Mouse (Mus musculus) limb, embryonic 15.5 days (tissue): Measurements from ENCODE around the gene Ramac. TPM values are rescaled to one million over a fixed set of nuclear protein-coding genes. Genes with fewer than 3 reads are reported as not detected.
A peak's percentile ranks its signal among the peaks of the same experiment; 100 is the strongest.

Experiments
- ATAC-seq: fragments of 200-750 bp; cut with Nextera tagmentation; 2 replicates; pipeline ENCODE4 v1.8.0; 2017; ENCODE audit warnings: low read depth, moderate TSS enrichment; ENCODE audit not compliant: insufficient number of reproducible peaks, low FRiP score, low TSS enrichment
- H3K27ac ChIP-seq: fragments of 300-500 bp; sonication (generic); 2 replicates; pipeline ENCODE4 v1.5.1; 2015; ENCODE audit warnings: moderate library complexity, mild to moderate bottlenecking, inconsistent platforms
- H3K27me3 ChIP-seq: fragments of 300-500 bp; sonication (generic); 2 replicates; pipeline ENCODE4 v1.6.1; 2015; ENCODE audit warnings: inconsistent platforms
- H3K36me3 ChIP-seq: fragments of 300-500 bp; sonication (generic); 2 replicates; pipeline ENCODE4 v1.6.1; 2015; ENCODE audit warnings: inconsistent platforms
- H3K4me1 ChIP-seq: fragments of 300-500 bp; sonication (generic); 2 replicates; pipeline ENCODE4 v1.6.1; 2015; ENCODE audit warnings: inconsistent platforms
- H3K4me2 ChIP-seq: fragments of 300-500 bp; sonication (generic); 2 replicates; pipeline ENCODE4 v1.6.1; 2015; ENCODE audit warnings: mild to moderate bottlenecking, inconsistent platforms
- H3K4me3 ChIP-seq: fragments of 300-500 bp; sonication (generic); 2 replicates; pipeline ENCODE4 v1.5.1; 2015; ENCODE audit warnings: mild to moderate bottlenecking, inconsistent platforms
- H3K9ac ChIP-seq: fragments of 300-500 bp; sonication (generic); 2 replicates; pipeline ENCODE4 v1.6.1; 2015; ENCODE audit warnings: inconsistent platforms
- H3K9me3 ChIP-seq: fragments of 300-500 bp; sonication (generic); 2 replicates; pipeline ENCODE4 v1.6.1; 2016; ENCODE audit warnings: inconsistent platforms
- WGBS: fragments of 180-500 bp; shearing (Covaris S2); methylation state at CpG from one replicate; pipeline ENCODE4 v1.1.7; 2015; 5-methylcytosine and 5-hydroxymethylcytosine counted together
- polyA plus RNA-seq: library from polyadenylated mRNA; unstranded; fragments of >200 nt; fragmentation: Nextera tagmentation; extraction: Ambion mirVana; gene quantifications from 2 replicates; pipeline ENCODE4 v1.2.1, GENCODE M21; 2015

The Ramac gene
- polyA plus RNA-seq, 1 experiment from 2014 or later, result 103 TPM

DNA sequence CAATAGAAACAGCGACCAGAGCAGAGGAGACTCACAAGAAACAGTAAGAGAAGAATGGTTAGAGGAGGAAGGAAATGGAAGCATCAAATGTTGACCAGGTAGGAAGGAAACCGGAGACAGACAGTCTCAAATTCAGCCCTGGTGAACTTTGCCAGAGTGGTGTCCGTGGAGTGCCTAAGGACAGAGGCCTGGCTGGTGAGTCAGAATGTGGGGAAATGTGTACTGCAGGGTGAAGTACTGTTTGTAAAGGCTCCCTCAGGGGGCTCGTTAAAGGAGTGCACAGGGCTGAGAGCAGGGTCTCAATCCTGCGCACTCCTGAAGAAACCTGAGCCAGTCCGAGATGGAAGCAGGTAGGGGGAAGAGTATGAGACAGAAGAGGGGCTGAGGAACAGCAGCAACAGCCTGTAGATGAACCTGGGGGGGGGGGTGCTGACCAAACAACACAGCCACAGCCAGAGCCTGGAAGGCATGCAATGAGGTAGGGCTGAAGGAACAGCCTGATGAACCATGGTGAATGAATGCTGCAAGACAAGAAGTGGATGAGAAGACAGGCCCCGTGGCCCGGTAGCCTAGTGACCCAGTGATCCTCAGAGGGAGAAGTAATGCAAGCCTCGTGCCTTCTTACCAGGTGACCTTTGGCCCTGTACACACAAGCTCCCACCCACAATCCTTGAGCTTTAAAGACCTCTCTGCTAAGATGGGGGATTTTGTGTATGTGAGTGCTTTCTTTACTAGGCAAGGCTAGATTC is 27.3 kb upstream of the Ramac start:
- Histone ChIP-seq H3K27ac (no peak overlapping the region), H3K9ac (no peak overlapping the region), H3K27me3 (no peaks in the 10 kb centered on the region), H3K36me3 (no peaks in the 10 kb centered on the region), H3K4me2 (no peak overlapping the region), H3K4me3 (no peak overlapping the region), H3K4me1 (no peaks in the 10 kb centered on the region), H3K9me3 (no peaks in the 10 kb centered on the region)
- no peak for ATAC-seq
- WGBS, result 48% methylated on average over 9 of the region's 9 CpGs

DNA sequence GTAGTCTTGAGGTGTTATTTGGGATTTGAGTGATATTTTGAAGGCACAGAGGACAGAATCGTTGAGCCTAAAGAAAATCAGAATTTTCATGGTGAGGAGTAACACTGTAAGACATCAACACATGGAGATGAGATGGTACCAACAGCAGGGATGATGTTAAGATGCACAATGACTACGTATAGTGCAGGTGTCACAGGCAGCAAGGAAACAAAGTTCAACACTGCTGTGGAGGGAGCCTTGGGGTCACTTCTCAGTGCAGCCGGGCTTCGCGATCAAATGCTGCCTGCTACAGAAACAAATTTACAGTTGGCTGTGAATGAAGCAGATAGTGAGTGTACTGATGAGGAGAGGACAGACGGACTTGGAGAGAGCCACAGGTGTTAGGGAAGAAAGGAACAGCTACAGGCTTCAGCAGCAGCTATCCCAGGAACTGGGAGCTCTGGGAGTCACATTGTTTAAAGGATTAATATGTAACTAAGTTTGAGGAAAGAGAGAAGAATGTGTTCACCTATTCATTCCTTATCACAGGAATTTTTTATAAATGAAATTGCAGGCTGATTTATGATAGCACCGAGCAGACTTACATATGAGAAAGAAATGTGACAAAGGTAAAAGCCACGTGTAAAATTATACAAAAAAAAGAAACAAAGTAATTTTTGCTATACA is 23.9 kb upstream of the Ramac start:
- no peak overlapping the region for H3K27ac ChIP-seq
- H3K9me3 ChIP-seq, result no peaks in the 10 kb centered on the region
- H3K4me3 ChIP-seq, result no peak overlapping the region
- H3K36me3 ChIP-seq, result no peaks in the 10 kb centered on the region
- H3K27me3 ChIP-seq, result no peaks in the 10 kb centered on the region
- no peak for ATAC-seq
- WGBS, result 79% methylated on average over 8 of the region's 8 CpGs
- no peaks in the 10 kb centered on the region for H3K4me1 ChIP-seq
- no peak overlapping the region for H3K9ac ChIP-seq
- no peak overlapping the region for H3K4me2 ChIP-seq

DNA sequence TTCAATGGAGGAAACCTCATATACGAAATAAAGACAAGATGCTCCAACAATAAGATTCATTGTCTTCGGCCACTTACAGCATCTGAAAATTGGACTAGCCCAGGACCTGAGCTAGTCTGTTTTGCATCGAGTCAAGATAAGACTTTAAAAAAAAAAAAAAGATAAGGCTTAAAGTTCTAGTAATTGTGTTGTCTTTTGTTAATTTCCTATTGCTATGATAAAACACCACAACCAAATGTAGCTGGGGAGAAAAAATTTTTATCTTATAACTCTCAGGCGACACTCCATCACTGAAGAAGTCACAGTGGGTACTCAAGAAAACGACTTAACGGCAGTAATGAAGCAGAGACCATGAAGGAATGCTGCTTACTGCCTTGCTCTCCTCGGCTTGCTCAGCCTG is 22.7 kb upstream of the Ramac start:
- Histone ChIP-seq H3K4me1 (no peaks in the 10 kb centered on the region), H3K4me3 (no peak overlapping the region), H3K36me3 (no peaks in the 10 kb centered on the region), H3K4me2 (no peak overlapping the region), H3K27ac (no peak overlapping the region), H3K27me3 (no peaks in the 10 kb centered on the region), H3K9me3 (no peaks in the 10 kb centered on the region), H3K9ac (no peak overlapping the region)
- 91% methylated on average over 7 of the region's 7 CpGs for WGBS
- ATAC-seq, result no peak

DNA sequence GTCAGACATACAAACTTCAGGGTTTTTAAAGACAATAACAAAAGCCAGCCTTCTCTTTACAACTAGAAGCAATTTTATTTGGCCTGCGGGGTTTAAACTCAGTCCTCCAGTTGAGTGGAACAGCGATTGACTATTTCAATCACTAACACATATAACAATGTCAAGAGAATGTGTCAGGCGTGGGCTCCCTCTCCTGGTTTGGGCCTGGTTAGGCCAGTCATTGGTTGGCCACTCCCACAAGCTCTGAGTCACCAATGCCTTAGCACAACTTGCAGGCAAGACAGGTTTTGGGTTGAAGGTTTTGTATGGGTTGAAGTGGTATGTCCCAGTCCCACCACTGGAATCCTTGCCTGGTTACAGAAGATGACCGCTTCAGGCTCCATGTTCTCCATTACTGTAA is 18.6 kb upstream of the Ramac start:
- Histone ChIP-seq H3K9ac (no peak overlapping the region), H3K4me2 (no peak overlapping the region), H3K4me3 (no peak overlapping the region), H3K9me3 (no peaks in the 10 kb centered on the region), H3K4me1 (no peaks in the 10 kb centered on the region), H3K36me3 (no peaks in the 10 kb centered on the region), H3K27ac (no peak overlapping the region), H3K27me3 (no peaks in the 10 kb centered on the region)
- 50% methylated on average over 4 of the region's 4 CpGs for WGBS
- no peak for ATAC-seq

DNA sequence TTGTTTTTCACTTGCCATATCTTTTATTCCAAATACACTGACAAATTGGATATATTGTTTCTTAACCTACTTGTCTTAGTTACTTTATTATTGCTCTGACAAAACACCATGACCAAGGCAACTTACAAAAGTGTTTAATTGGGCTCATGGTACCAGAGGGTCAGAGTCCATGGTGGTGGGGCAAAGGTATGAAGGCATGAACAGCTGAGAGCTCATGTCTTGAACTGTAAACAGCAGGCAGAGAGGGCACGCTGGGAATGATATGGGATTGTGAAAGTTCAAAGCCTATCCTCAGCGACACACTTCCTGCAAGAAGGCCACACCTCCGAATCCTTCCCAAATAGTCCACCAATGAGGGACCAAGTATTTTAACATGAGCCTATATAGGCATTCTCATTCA is 14.8 kb upstream of the Ramac start:
- H3K9me3 ChIP-seq, result no peaks in the 10 kb centered on the region
- H3K36me3 ChIP-seq, result no peaks in the 10 kb centered on the region
- H3K27me3 ChIP-seq, result no peaks in the 10 kb centered on the region
- no peak for ATAC-seq
- no peak overlapping the region for H3K27ac ChIP-seq
- no peak overlapping the region for H3K4me3 ChIP-seq
- no peak overlapping the region for H3K4me2 ChIP-seq
- 84% methylated on average over 3 of the region's 3 CpGs for WGBS
- no peaks in the 10 kb centered on the region for H3K4me1 ChIP-seq
- H3K9ac ChIP-seq, result no peak overlapping the region

DNA sequence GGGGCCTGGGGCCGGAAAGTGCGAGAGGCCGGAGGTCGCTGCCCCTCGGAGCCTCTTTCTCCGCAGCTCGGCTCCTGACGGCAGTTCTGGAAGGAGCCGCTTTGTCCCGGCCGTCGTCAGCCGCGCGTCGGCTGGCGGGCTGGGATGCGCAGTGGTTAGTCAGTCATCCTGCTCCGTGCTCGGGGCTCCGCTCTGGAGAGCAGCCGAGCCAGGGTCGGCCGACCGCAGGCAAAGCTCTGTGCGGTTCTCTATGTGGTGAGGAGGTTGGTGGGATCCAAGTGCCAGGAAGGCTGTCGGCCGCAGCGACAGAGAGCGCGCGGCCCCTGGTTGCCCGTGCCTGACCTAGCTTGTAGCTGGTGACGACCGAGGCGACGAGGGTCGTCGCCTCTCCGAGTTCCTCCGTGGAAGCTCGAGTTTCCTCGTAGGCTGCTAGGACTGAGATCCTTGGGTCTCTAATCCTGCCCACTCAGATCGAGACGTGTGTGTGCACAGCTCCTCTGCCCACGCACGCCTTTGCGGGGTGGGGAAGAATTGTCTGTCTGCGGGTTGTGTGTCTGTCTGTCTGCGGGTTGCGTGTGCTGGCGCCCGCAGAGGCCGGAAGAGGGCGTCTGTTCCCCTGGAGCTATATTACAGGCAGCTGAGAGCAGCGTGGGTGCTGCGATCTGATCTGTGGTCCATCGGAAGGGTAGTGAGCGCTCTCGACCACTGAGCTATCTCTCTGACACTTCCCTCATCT is 553 bp downstream of the Ramac start:
- Histone ChIP-seq H3K4me1 (peaks cover 3% of the 10 kb centered on the region), H3K9ac (peak overlapping the region; percentile 95), H3K4me2 (peak overlapping the region; percentile 87), H3K36me3 (no peaks in the 10 kb centered on the region), H3K4me3 (peak overlapping the region; percentile 99), H3K9me3 (no peaks in the 10 kb centered on the region), H3K27me3 (no peaks in the 10 kb centered on the region), H3K27ac (peak overlapping the region; percentile 89)
- 0 out of 2 replicates have a peak, but pooled peaks have one; percentile 44 for ATAC-seq
- 3% methylated on average over 60 of the region's 60 CpGs for WGBS

DNA sequence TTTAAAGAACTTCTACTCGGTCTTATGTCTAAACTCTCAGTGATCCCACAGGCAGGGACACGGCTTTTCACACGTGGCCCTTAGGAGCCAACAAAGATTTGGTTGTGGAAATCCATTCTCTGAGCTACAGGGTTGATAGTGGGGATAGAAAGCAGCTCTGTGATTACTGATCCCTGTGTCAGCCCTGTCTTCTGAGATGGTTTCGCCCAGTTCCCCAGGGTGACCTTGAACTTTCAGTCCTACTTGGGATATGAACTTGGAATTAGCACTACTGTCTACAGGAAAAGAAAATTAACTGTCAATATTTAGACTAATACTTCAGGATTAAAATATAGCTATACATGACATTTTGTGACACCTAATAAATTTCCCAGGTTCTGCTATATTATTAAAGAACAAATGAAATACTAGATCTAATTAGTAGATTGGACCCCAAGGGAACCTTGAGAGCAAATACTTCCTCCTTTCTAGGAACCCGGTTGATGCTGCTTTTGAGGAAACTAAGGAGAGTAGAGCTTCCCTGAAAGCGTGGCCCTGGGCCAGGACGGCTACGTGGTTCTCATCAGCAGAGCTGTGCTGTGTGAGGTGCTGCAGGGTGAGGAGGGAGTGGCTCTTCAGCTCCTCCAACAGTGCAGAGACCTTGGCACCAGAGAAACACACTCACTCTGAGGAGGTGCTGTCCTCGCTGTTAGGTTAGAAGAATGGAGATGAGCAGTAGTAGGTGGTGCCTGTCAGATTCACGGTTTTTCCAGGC is 10.2 kb downstream of the Ramac start:
- Histone ChIP-seq H3K4me2 (no peak overlapping the region), H3K4me1 (no peaks in the 10 kb centered on the region), H3K9me3 (no peaks in the 10 kb centered on the region), H3K27me3 (no peaks in the 10 kb centered on the region), H3K9ac (no peak overlapping the region), H3K27ac (no peak overlapping the region), H3K36me3 (no peaks in the 10 kb centered on the region), H3K4me3 (no peak overlapping the region)
- 64% methylated on average over 10 of the region's 10 CpGs for WGBS
- ATAC-seq, result no peak

DNA sequence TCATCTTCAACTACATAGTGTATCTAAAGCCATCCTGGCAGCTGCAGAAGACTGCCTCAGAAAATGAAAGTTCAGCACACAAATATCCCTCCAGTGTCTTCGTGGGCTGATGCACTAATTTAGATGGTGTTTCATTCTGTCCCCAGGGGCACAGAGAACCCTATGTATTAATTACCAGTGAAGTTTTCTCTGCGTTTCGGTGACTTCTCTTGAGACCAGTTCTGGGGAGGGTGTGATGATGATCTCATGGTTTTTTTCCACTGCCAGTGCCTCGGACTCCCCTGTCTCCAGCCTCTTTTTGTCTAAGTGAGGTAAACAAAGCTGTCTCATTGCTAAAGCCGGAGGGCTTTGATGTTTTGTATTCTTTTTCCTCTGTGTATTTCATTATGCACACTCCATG is 12.6 kb downstream of the Ramac start:
- H3K36me3 ChIP-seq, result peaks cover 8% of the 10 kb centered on the region
- peaks cover 3% of the 10 kb centered on the region; the same call in 1 of the 2 replicates for H3K9me3 ChIP-seq
- H3K9ac ChIP-seq, result no peak overlapping the region
- no peaks in the 10 kb centered on the region for H3K27me3 ChIP-seq
- H3K27ac ChIP-seq, result no peak overlapping the region
- H3K4me2 ChIP-seq, result no peak overlapping the region
- H3K4me1 ChIP-seq, result no peaks in the 10 kb centered on the region
- no peak overlapping the region for H3K4me3 ChIP-seq
- WGBS, result 74% methylated on average over 5 of the region's 5 CpGs
- ATAC-seq, result no peak

DNA sequence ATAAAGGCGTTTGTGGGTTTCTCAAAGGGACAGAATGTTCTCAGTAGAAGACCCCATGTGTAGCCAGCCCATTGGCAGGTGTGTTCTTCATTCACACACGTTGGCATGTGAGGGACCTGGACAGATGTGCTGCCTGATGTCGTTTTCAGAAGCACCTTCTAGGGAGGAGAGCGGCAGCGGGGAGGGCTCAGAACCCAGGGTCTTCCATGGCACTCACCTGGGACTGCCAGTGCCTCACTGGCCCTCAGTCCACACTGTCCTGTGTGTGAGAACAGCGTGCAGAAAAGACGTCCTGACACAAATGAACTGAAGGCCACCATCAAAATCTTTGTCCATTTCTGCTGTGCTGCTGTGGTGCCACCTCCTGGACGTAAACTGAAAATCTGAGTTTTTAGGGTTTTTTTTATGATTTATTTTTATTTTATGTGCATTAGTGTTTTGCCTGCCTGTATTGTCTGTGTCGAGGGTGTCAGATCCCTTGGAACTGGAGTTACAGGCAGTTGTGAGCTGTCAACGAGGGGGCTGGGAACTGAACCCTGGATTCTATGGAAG is 15.0 kb downstream of the Ramac start:
- Histone ChIP-seq H3K9me3 (peaks cover 10% of the 10 kb centered on the region), H3K36me3 (peaks cover 28% of the 10 kb centered on the region), H3K4me3 (no peak overlapping the region), H3K27me3 (no peaks in the 10 kb centered on the region), H3K4me2 (no peak overlapping the region), H3K9ac (no peak overlapping the region), H3K27ac (no peak overlapping the region), H3K4me1 (no peaks in the 10 kb centered on the region)
- WGBS, result 64% methylated on average over 10 of the region's 10 CpGs
- ATAC-seq, result no peak

DNA sequence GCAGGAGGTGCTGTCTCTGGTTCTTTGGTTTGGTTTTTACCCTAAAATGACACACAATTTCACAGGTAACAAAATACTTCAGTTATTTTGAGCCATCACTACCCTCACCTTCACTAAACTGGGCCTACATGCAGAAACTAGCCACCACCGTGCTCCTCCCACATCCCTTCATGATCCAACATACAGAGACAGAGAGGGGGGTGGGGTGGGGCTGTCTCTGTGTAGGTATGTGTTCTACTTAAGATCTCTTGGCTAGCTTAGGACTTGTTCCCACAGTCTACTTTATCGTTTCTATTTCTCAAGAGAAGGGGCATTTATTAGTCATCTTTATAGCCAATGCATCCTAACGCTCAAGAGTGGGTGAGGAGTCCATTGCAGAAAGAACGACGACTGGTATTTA is 25.8 kb downstream of the Ramac start:
- peaks cover 11% of the 10 kb centered on the region; the same call in 1 of the 2 replicates for H3K4me1 ChIP-seq
- H3K27me3 ChIP-seq, result no peaks in the 10 kb centered on the region
- ATAC-seq, result no peak
- H3K27ac ChIP-seq, result peak overlapping the region; percentile 98
- peak overlapping the region; percentile 64 for H3K4me3 ChIP-seq
- H3K9ac ChIP-seq, result peak overlapping the region; percentile 76; the same call in 1 of the 2 replicates
- 1% methylated on average over 5 of the region's 5 CpGs for WGBS
- no peaks in the 10 kb centered on the region for H3K9me3 ChIP-seq
- peaks cover 15% of the 10 kb centered on the region for H3K36me3 ChIP-seq
- peak overlapping the region; percentile 69 for H3K4me2 ChIP-seq

DNA sequence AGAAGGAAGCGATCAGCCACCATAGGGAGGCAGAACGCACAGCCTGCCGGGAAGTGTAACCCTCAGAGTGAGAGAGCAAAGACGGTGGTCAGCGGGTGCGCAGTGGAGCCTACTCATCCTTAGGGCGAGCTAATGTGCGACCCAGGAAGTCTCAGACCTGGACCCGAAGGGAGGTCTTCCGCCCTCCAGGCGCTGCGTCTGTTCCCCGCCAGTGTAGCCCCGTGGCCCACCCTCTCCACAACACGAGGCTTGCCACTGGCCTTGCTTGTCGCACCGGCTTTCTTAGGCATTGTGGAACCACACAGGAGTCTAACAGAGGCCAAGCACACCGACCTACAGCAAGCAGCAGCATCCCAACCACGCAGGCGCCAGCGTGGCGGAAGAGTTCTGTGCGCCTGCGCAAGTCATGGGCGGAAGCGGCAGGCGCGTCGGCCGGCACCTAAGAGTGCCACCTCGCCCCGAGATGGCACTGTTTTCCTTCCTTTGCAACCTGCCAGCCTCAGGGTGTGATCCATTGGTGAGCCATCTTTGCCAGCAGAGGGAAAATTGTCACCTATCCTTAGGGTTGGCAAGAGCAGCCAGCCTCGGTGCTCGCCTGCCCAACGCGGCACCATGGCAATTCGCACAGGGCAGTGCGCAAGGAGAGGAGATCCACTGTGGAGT is 26.5 kb downstream of the Ramac start, which contains the start of gene 3110040N11Rik:
3110040N11Rik (minus strand) TSS at position 384 of the 663 bp plus-strand sequence.
- peak within 1 kb of the TSS; percentile 76 for H3K9ac ChIP-seq
- H3K4me1 ChIP-seq, result peaks cover 11% of the 10 kb centered on the region; the same call in 1 of the 2 replicates
- no peaks in the 10 kb centered on the region for H3K9me3 ChIP-seq
- H3K4me2 ChIP-seq, result peak within 1 kb of the TSS; percentile 69
- H3K4me3 ChIP-seq, result peak within 1 kb of the TSS; percentile 64
- H3K36me3 ChIP-seq, result peaks cover 20% of the 10 kb centered on the region
- 0% methylated on average over 38 of the region's 38 CpGs for WGBS
- ATAC-seq, result peak; percentile 88
- H3K27me3 ChIP-seq, result no peaks in the 10 kb centered on the region
- peak within 1 kb of the TSS; percentile 98 for H3K27ac ChIP-seq
